Mouse (Mus musculus) left cerebral cortex, adult 2 months (tissue): ENCODE data around the gene Reg4. TPM values are rescaled to one million over a fixed set of nuclear protein-coding genes. Genes with fewer than 3 reads are reported as not detected.

Source experiments
- DNase-seq, 2 experiments: peaks; one replicate each; pipeline ENCODE4 v3.0.0; 2021 to 2022; ENCODE audit warnings: low spot score in 2 of 2, mixed read lengths in 1 of 2; ENCODE audit errors: extremely low spot score in 1 of 2
- H3K27ac ChIP-seq: fragments of 200-600 bp; 2 replicates; pipeline ENCODE4 v1.8.1; 2022
- H3K4me3 ChIP-seq: fragments of 200-600 bp; 2 replicates; pipeline ENCODE4 v1.8.1; 2022
- CTCF ChIP-seq: fragments of 200-600 bp; IDR thresholded peaks from 2 replicates; pipeline ENCODE4 v1.8.1; 2022; ENCODE audit warnings: antibody characterized with exemption, mild to moderate bottlenecking, moderate library complexity
- intact Hi-C: fragments of 180-260 bp; cut with DNase I; formaldehyde crosslinking; loops from one replicate; pipeline ENCODE4 v1.15.1; 2025
- total RNA-seq, 2 experiments: library from RNA; stranded (reverse); gene quantifications; 2 replicates each; pipeline ENCODE4 v1.2.3; 2021

Reg4 gene
- total RNA-seq, 2 experiments from 2014 or later: not detected

GRCm38 (mm10) chr3:98261415-98261814 is 39.5 kb downstream of the Reg4 start:
- Histone ChIP-seq H3K27ac (no peak overlapping the region), H3K4me3 (no peak overlapping the region)
- no peak for DNase-seq
- no peak for TF ChIP-seq CTCF
- intact Hi-C loops: no loop called here

- intact Hi-C loops: no loop called here
- TF ChIP-seq CTCF: no peak
- no peak overlapping the region for H3K4me3 ChIP-seq
- no peak for DNase-seq
- no peak overlapping the region for H3K27ac ChIP-seq
Measured at GRCm38 (mm10) chr3:98262133-98262532, 40.2 kb downstream of the Reg4 start.

GRCm38 (mm10) chr3:98267249-98267651 is 45.3 kb downstream of the Reg4 start:
- Histone ChIP-seq H3K4me3 (no peak overlapping the region), H3K27ac (peak overlapping the region; percentile 57; the same call in 1 of the 2 replicates)
- intact Hi-C loops: no loop called here
- TF ChIP-seq CTCF: no peak
- no peak for DNase-seq

GRCm38 (mm10) chr3:98273623-98274398 is 51.9 kb downstream of the Reg4 start:
- Histone ChIP-seq H3K27ac (no peak overlapping the region), H3K4me3 (no peak overlapping the region)
- TF ChIP-seq CTCF: no peak
- DNase-seq: no peak
- intact Hi-C loops: no loop called here

GRCm38 (mm10) chr3:98279682-98280081 is 57.7 kb downstream of the Reg4 start:
- intact Hi-C loops: no loop called here
- no peak for DNase-seq
- TF ChIP-seq CTCF: no peak
- H3K27ac ChIP-seq: no peak overlapping the region
- no peak overlapping the region for H3K4me3 ChIP-seq

- Histone ChIP-seq H3K27ac (no peak within 1 kb of the TSS; the same call in 1 of the 2 replicates), H3K4me3 (peak within 1 kb of the TSS; percentile 35)
- intact Hi-C loops: no loop called here
- no peak for TF ChIP-seq CTCF
- DNase-seq: no peak
Measured at GRCm38 (mm10) chr3:98280204-98280932, 58.4 kb downstream of the Reg4 start, which contains the start of gene Hmgcs2. Gene Hmgcs2, plus strand, starts transcription at chr3:98280435.

- peak; percentile 98 for TF ChIP-seq CTCF
- peak overlapping the region; percentile 35 for H3K4me3 ChIP-seq
- intact Hi-C loops: no loop called here
Measured at GRCm38 (mm10) chr3:98280933-98281678, 59.1 kb downstream of the Reg4 start.

GRCm38 (mm10) chr3:98282422-98282821 is 60.5 kb downstream of the Reg4 start:
- DNase-seq: no peak
- Histone ChIP-seq H3K4me3 (no peak overlapping the region), H3K27ac (no peak overlapping the region)
- TF ChIP-seq CTCF: no peak
- intact Hi-C loops: no loop called here

More at GRCm38 (mm10) chr3:98280933-98281678, 59.1 kb downstream of the Reg4 start:
- DNase-seq: peak; percentile 34 to 52
- no peak overlapping the region; the same call in 1 of the 2 replicates for H3K27ac ChIP-seq

- no peak for DNase-seq
- Histone ChIP-seq H3K27ac (no peak overlapping the region), H3K4me3 (no peak overlapping the region)
- intact Hi-C loops: no loop called here
- TF ChIP-seq CTCF: no peak
Measured at GRCm38 (mm10) chr3:98283205-98283604, 61.2 kb downstream of the Reg4 start.

Other genes with a start within 250 kb of the Reg4 start
- 10 to 100 TPM; 13.7 to 14.6 TPM for gene Notch2, start 208.6 kb upstream of the Reg4 start, total RNA-seq
- not detected for gene Adam30, start 61.5 kb upstream of the Reg4 start, total RNA-seq
- gene Hmgcs2, start 58.3 kb downstream of the Reg4 start, total RNA-seq: 1 to 10 TPM; 6.3 to 6.4 TPM
- 10 to 100 TPM; 52.5 to 52.7 TPM for gene Phgdh, start 117.8 kb downstream of the Reg4 start, total RNA-seq
- gene Zfp697, start 160.3 kb downstream of the Reg4 start, total RNA-seq: 10 to 100 TPM; 33.2 to 35.0 TPM
- not detected for gene Gm4450, start 235.0 kb downstream of the Reg4 start, total RNA-seq